Comparison of ENCODE assay signal across 13 mouse cellular contexts in genomic region chr2:135914343-135915261, GRCm38 (mm10).
A peak's percentile ranks its signal among the peaks of the same experiment; 100 is the strongest.
DNase-seq lines count a peak whose midpoint lies in the region; ATAC-seq lines count a peak whose summit lies in the region.
"Had no signal": no experiment of that assay in that cellular context is flagged by ENCODE, and none has a peak within 500 bp of the region (broad histone marks: within the 10 kb centered on the region; RNA-seq: fewer than 3 reads in every experiment).

No protein-coding gene starts in this region.

- H3K4me3 ChIP-seq in midbrain, embryonic 16.5 days (ENCODE audit: low read depth, low read length), result no peak overlapping the region
- H3K4me3 ChIP-seq: hindbrain, embryonic 10.5 days; liver, embryonic 12.5 days; midbrain, embryonic 15.5 days had no signal

- no peaks in the 10 kb centered on the region for H3K9me3 ChIP-seq in midbrain, embryonic 16.5 days (replicated peaks; ENCODE audit: control insufficient read depth, low read length, poor library complexity, severe bottlenecking)
- H3K9me3 ChIP-seq: hindbrain, embryonic 10.5 days; liver, embryonic 12.5 days; midbrain, embryonic 15.5 days had no signal

- H3K27me3 ChIP-seq in midbrain, embryonic 16.5 days (ENCODE audit: control insufficient read depth, insufficient read depth, low read depth, low read length), result no peaks in the 10 kb centered on the region
- H3K27me3 ChIP-seq: liver, embryonic 12.5 days; midbrain, embryonic 15.5 days had no signal

- H3K9ac ChIP-seq in midbrain, embryonic 16.5 days (ENCODE audit: low read depth, low read length), result no peak overlapping the region
- H3K9ac ChIP-seq: liver, embryonic 12.5 days; midbrain, embryonic 15.5 days had no signal

- ATAC-seq in midbrain, embryonic 16.5 days, result no peak
- ATAC-seq: CD4-positive, CD25-positive, alpha-beta regulatory T cell, adult 4 months; liver, embryonic 12.5 days; midbrain, embryonic 15.5 days had no signal

- peaks cover 10% of the 10 kb centered on the region for H3K4me1 ChIP-seq in midbrain, embryonic 16.5 days (ENCODE audit: control insufficient read depth, insufficient read depth, low read length)
- H3K4me1 ChIP-seq: hindbrain, embryonic 10.5 days had no signal

- WGBS in midbrain, embryonic 16.5 days, result 67% methylated on average over 8 of the region's 8 CpGs

- peak; percentile 55 for DNase-seq in cerebellum, adult 9-11 months
- DNase-seq in cerebellum, postnatal 36 days, result no peak
- peak; percentile 9 for DNase-seq in layer of hippocampus, adult 11-12 months (ENCODE audit: low spot score)
- DNase-seq in layer of hippocampus, postnatal 25 days (ENCODE audit: extremely low spot score in 1 of 2, low spot score in 1 of 2), result no peak
- DNase-seq in 3134 (ENCODE audit: extremely low read depth, insufficient read length, low spot score), result peak; percentile 8
- peak; percentile 49 for DNase-seq in fibroblast of lung, adult 2 months (ENCODE audit: low read depth)
- DNase-seq in kidney, postnatal 10 days, result no peak
- DNase-seq: kidney, postnatal 25 days had no signal

- H3K27ac ChIP-seq in midbrain, embryonic 16.5 days (ENCODE audit: low read length), result no peak overlapping the region
- H3K27ac ChIP-seq: hindbrain, embryonic 10.5 days; liver, embryonic 12.5 days; midbrain, embryonic 15.5 days had no signal

- no peaks in the 10 kb centered on the region for H3K36me3 ChIP-seq in midbrain, embryonic 16.5 days (ENCODE audit: control insufficient read depth, insufficient read depth, low read length)
- H3K36me3 ChIP-seq: hindbrain, embryonic 10.5 days; liver, embryonic 12.5 days; midbrain, embryonic 15.5 days had no signal

- H3K4me2 ChIP-seq in midbrain, embryonic 16.5 days (ENCODE audit: low read length), result no peak overlapping the region
- H3K4me2 ChIP-seq: liver, embryonic 12.5 days; midbrain, embryonic 15.5 days had no signal

Comparison
In these comparisons a context has a peak if more than half of its experiments do, and no peak if none do; other contexts are left out.
1. DNase-seq: peak in cerebellum, adult 9-11 months (single experiment), layer of hippocampus, adult 11-12 months (single experiment), 3134 (single experiment) and fibroblast of lung, adult 2 months (single experiment); none in cerebellum, postnatal 36 days (0 of 2), layer of hippocampus, postnatal 25 days (0 of 2) and kidney, postnatal 10 days (single experiment).